Mouse (Mus musculus): ENCODE data around the gene Scgb2b24.

Gene Scgb2b24

DNA sequence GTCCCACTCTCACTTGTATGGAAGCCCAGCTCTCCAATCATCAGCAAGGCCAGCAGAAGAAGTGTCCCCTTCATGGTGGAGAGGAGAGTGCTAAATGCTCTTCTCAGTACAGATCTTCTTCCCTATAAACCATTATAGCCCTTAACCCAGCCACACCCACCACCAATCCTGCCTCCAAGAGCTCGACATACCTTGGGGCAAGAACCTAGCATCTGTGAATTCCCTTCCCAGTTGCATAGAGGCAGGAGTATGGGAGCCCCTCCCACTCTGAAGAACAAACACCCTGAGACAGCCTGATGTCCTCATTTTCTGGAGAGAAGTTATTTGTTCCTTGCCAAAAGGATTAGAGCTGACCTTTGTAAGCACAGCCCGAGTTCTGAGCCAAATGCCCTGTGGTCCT lies at the start of gene Scgb2b24:
Gene Scgb2b24, minus strand, starts transcription at position 101 of the 400 bp plus-strand sequence.
- DNase-seq (ENCODE audit: low spot score in 2 of 2) = no peak

DNA sequence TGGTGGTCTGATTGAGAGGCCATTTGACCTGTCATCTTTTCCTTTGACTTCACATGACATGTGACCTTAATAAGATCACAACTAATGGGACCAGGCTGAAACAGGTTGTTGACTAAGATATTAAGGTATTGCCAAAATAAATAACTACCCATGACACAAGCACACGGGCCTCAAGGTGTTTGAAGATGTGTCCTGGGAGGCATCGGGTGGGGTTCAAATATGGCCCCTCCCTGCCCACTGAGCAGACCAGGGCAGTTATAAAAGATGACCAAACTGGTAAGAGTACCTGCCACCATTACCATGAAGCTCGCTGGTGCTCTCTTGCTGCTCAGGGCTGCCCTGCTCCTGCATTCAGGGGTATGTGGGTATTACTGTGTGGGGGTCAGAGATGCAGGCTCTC lies 4.4 kb upstream of the Scgb2b24 start, which contains the start of gene Scgb1b24:
Gene Scgb1b24, plus strand, starts transcription at position 301 of the 400 bp plus-strand sequence.
- no peak for DNase-seq (ENCODE audit: low spot score in 2 of 2)

- no peak for DNase-seq (ENCODE audit: low spot score in 2 of 2)
These were observed 49.2 kb downstream of the Scgb2b24 start for GRCm38 (mm10) chr7:33689864-33690263.

Data from spleen, postnatal 10 days (tissue).